Mouse (Mus musculus) neural tube, embryonic 12.5 days (tissue): ENCODE measurements around the gene Tsfm. TPM values are rescaled to one million over a fixed set of nuclear protein-coding genes. Genes with fewer than 3 reads are reported as not detected.
"Not testable (repeated sequence)": the region's sequence is repeated elsewhere in the genome, so short reads cannot be mapped to it uniquely, and the experiment has no call there.

Experiments used
- ATAC-seq: fragments of 200-750 bp; cut with Nextera tagmentation; 2 replicates; pipeline ENCODE4 v1.8.0; 2017; ENCODE audit warnings: low read depth, mild to moderate bottlenecking, moderate TSS enrichment, moderate library complexity; ENCODE audit not compliant: low FRiP score
- H3K27ac ChIP-seq: fragments of 300-500 bp; sonication (generic); 2 replicates; pipeline ENCODE4 v1.5.1; 2016
- H3K27me3 ChIP-seq: fragments of 300-500 bp; sonication (generic); replicated peaks from 2 replicates; pipeline ENCODE4 v1.6.1; 2016; ENCODE audit warnings: mild to moderate bottlenecking
- H3K36me3 ChIP-seq: fragments of 300-500 bp; sonication (generic); 2 replicates; pipeline ENCODE4 v1.6.1; 2016; ENCODE audit warnings: mild to moderate bottlenecking
- H3K4me1 ChIP-seq: fragments of 300-500 bp; sonication (generic); 2 replicates; pipeline ENCODE4 v1.6.1; 2016
- H3K4me2 ChIP-seq: fragments of 300-500 bp; sonication (generic); replicated peaks from 2 replicates; pipeline ENCODE4 v1.6.1; 2016; ENCODE audit warnings: mild to moderate bottlenecking
- H3K4me3 ChIP-seq: fragments of 300-500 bp; sonication (generic); 2 replicates; pipeline ENCODE4 v1.5.1; 2016
- H3K9ac ChIP-seq: fragments of 300-500 bp; sonication (generic); 2 replicates; pipeline ENCODE4 v1.6.1; 2016; ENCODE audit warnings: mild to moderate bottlenecking
- H3K9me3 ChIP-seq: fragments of 300-500 bp; sonication (generic); 2 replicates; pipeline ENCODE4 v1.6.1; 2016; ENCODE audit warnings: mild to moderate bottlenecking
- WGBS: fragments of 180-500 bp; shearing (Covaris S2); methylation state at CpG from one replicate; pipeline ENCODE4 v1.1.7; 2016; 5-methylcytosine and 5-hydroxymethylcytosine counted together
- polyA plus RNA-seq: library from polyadenylated mRNA; unstranded; fragments of >200 nt; fragmentation: Nextera tagmentation; extraction: Ambion mirVana; gene quantifications from 2 replicates; pipeline ENCODE4 v1.2.1, GENCODE M21; 2016

Gene Tsfm
- polyA plus RNA-seq, 1 experiment from 2014 or later: 70.9 TPM

GRCm38 (mm10) chr10:127071203-127071602 lies 40.6 kb upstream of the Tsfm start:
- H3K4me3 ChIP-seq: peak overlapping the region; percentile 48
- H3K27ac ChIP-seq: no peak overlapping the region
- ATAC-seq: no peak

GRCm38 (mm10) chr10:127070190-127071121 lies 39.8 kb upstream of the Tsfm start, which contains the start of gene Tspan31:
Gene Tspan31 (minus strand): TSS chr10:127070264.
- peaks cover 34% of the 10 kb centered on the region for H3K4me1 ChIP-seq
- H3K4me3 ChIP-seq: peak within 1 kb of the TSS; percentile 55
- H3K9me3 ChIP-seq: no peaks in the 10 kb centered on the region
- H3K27me3 ChIP-seq: no peaks in the 10 kb centered on the region
- peak within 1 kb of the TSS; percentile 69 for H3K27ac ChIP-seq
- peak within 1 kb of the TSS; percentile 67 for H3K9ac ChIP-seq
- H3K4me2 ChIP-seq: peak within 1 kb of the TSS; percentile 96
- peaks cover 31% of the 10 kb centered on the region for H3K36me3 ChIP-seq
- 3% methylated on average over 36 of the region's 36 CpGs for WGBS
- peak; percentile 89 for ATAC-seq

More at GRCm38 (mm10) chr10:127071203-127071602, 40.6 kb upstream of the Tsfm start:
- Histone ChIP-seq H3K4me2 (peak overlapping the region; percentile 96), H3K4me1 (peaks cover 28% of the 10 kb centered on the region), H3K9ac (peak overlapping the region; percentile 67), H3K36me3 (peaks cover 24% of the 10 kb centered on the region), H3K9me3 (no peaks in the 10 kb centered on the region), H3K27me3 (peaks cover 6% of the 10 kb centered on the region; the same call in 1 of the 2 replicates)
- WGBS: 78% methylated on average over 9 of the region's 9 CpGs

GRCm38 (mm10) chr10:127069281-127070189 lies 38.9 kb upstream of the Tsfm start:
- Histone ChIP-seq H3K36me3 (peaks cover 40% of the 10 kb centered on the region), H3K27ac (peak overlapping the region; percentile 69), H3K4me3 (peak overlapping the region; percentile 55), H3K4me2 (peak overlapping the region; percentile 96), H3K9ac (peak overlapping the region; percentile 64), H3K9me3 (no peaks in the 10 kb centered on the region), H3K27me3 (no peaks in the 10 kb centered on the region), H3K4me1 (peaks cover 43% of the 10 kb centered on the region)
- 10% methylated on average over 30 of the region's 30 CpGs for WGBS
- peak; percentile 80 for ATAC-seq

- Histone ChIP-seq H3K4me2 (peak overlapping the region; percentile 96), H3K36me3 (peaks cover 40% of the 10 kb centered on the region), H3K4me3 (peak overlapping the region; percentile 55), H3K4me1 (peaks cover 44% of the 10 kb centered on the region), H3K27ac (no peak overlapping the region), H3K9ac (peak overlapping the region; percentile 64), H3K27me3 (no peaks in the 10 kb centered on the region), H3K9me3 (no peaks in the 10 kb centered on the region)
- WGBS: 83% methylated on average over 9 of the region's 9 CpGs
- no peak for ATAC-seq
Measured at GRCm38 (mm10) chr10:127068360-127069038, 37.9 kb upstream of the Tsfm start.

GRCm38 (mm10) chr10:127066519-127067018 lies 35.9 kb upstream of the Tsfm start:
- H3K27ac ChIP-seq: no peak overlapping the region
- no peaks in the 10 kb centered on the region for H3K9me3 ChIP-seq
- no peak for ATAC-seq
- WGBS: 92% methylated on average over 14 of the region's 14 CpGs
- no peak overlapping the region for H3K4me3 ChIP-seq
- peaks cover 44% of the 10 kb centered on the region for H3K4me1 ChIP-seq
- H3K27me3 ChIP-seq: no peaks in the 10 kb centered on the region
- no peak overlapping the region for H3K9ac ChIP-seq
- peak overlapping the region; percentile 9; the same call in 1 of the 2 replicates for H3K4me2 ChIP-seq
- peaks cover 40% of the 10 kb centered on the region for H3K36me3 ChIP-seq

- H3K4me3 ChIP-seq: no peak overlapping the region
- no peak for ATAC-seq
- H3K4me2 ChIP-seq: peak overlapping the region; percentile 18; the same call in 1 of the 2 replicates
- peaks cover 41% of the 10 kb centered on the region for H3K4me1 ChIP-seq
- H3K36me3 ChIP-seq: peaks cover 40% of the 10 kb centered on the region
- no peaks in the 10 kb centered on the region for H3K9me3 ChIP-seq
- 93% methylated on average over 9 of the region's 9 CpGs for WGBS
- no peaks in the 10 kb centered on the region for H3K27me3 ChIP-seq
- no peak overlapping the region for H3K27ac ChIP-seq
- H3K9ac ChIP-seq: no peak overlapping the region
Measured at GRCm38 (mm10) chr10:127065981-127066380, 35.3 kb upstream of the Tsfm start.

- Histone ChIP-seq H3K27ac (peak overlapping the region; percentile 57; the same call in 1 of the 2 replicates), H3K4me3 (peak overlapping the region; percentile 81), H3K9ac (peak overlapping the region; percentile 93), H3K27me3 (no peaks in the 10 kb centered on the region), H3K4me2 (peak overlapping the region; percentile 90), H3K36me3 (peaks cover 40% of the 10 kb centered on the region), H3K9me3 (no peaks in the 10 kb centered on the region), H3K4me1 (peaks cover 42% of the 10 kb centered on the region)
- ATAC-seq: no peak; the same call in 1 of the 2 replicates
- 13% methylated on average over 37 of the region's 37 CpGs for WGBS
Measured at GRCm38 (mm10) chr10:127063913-127064870, 33.6 kb upstream of the Tsfm start.

GRCm38 (mm10) chr10:127063239-127063872 lies 32.7 kb upstream of the Tsfm start, which contains the start of gene Cdk4:
Gene Cdk4 (plus strand): TSS chr10:127063534.
- H3K27ac ChIP-seq: peak within 1 kb of the TSS; percentile 57; the same call in 1 of the 2 replicates
- H3K36me3 ChIP-seq: peaks cover 38% of the 10 kb centered on the region
- no peaks in the 10 kb centered on the region for H3K27me3 ChIP-seq
- H3K4me3 ChIP-seq: peak within 1 kb of the TSS; percentile 81
- H3K4me2 ChIP-seq: peak within 1 kb of the TSS; percentile 90
- under 1% methylated on average over 45 of the region's 46 CpGs for WGBS
- H3K4me1 ChIP-seq: peaks cover 40% of the 10 kb centered on the region
- peak within 1 kb of the TSS; percentile 93 for H3K9ac ChIP-seq
- peak; percentile 91 for ATAC-seq
- no peaks in the 10 kb centered on the region for H3K9me3 ChIP-seq

GRCm38 (mm10) chr10:127062503-127062902 lies 31.9 kb upstream of the Tsfm start:
- H3K4me3 ChIP-seq: no peak overlapping the region
- H3K9ac ChIP-seq: no peak overlapping the region
- peaks cover 42% of the 10 kb centered on the region for H3K4me1 ChIP-seq
- ATAC-seq: no peak
- peaks cover 31% of the 10 kb centered on the region for H3K36me3 ChIP-seq
- WGBS: 81% methylated on average over 5 of the region's 5 CpGs
- no peaks in the 10 kb centered on the region for H3K27me3 ChIP-seq
- H3K4me2 ChIP-seq: peak overlapping the region; percentile 90; the same call in 1 of the 2 replicates
- H3K9me3 ChIP-seq: no peaks in the 10 kb centered on the region
- H3K27ac ChIP-seq: no peak overlapping the region

- not testable (repeated sequence) for H3K27ac ChIP-seq, H3K9ac ChIP-seq, H3K9me3 ChIP-seq, ATAC-seq, H3K4me2 ChIP-seq, H3K27me3 ChIP-seq, H3K4me3 ChIP-seq
- H3K36me3 ChIP-seq: peaks cover 31% of the 10 kb centered on the region
- WGBS: 92% methylated on average over 4 of the region's 4 CpGs
- H3K4me1 ChIP-seq: peaks cover 43% of the 10 kb centered on the region
Measured at GRCm38 (mm10) chr10:127062101-127062500, 31.5 kb upstream of the Tsfm start.
